Mouse (Mus musculus): ENCODE results near the gene Gm20388. TPM values are rescaled to one million over a fixed set of nuclear protein-coding genes. Genes with fewer than 3 reads are reported as not detected.
A peak's percentile ranks its signal among the peaks of the same experiment; 100 is the strongest.

Gm20388 gene
- polyA plus RNA-seq, 1 experiment from 2014 or later, result 5.5 TPM

DNA sequence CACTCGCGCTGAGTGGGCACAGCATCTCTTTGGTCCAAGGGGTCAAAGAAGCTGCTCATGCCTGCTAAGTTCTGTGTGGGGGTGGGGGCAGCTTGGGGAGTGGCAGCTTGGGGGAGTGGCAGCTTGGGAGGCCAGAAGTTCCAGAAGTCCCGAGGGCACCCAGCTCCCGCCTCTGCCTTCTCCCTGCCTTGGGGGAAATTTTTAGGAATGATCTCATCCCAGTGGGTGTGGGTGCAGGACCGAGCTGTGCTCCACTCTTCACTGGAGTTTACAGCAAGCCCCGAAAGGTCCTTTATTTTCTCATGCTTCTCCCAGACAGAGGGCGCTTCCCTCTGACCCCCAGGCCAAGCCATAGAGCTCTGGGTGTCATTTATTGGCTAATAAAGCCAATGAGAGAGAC is 2126.6 kb downstream of the Gm20388 start:
- no peaks in the 10 kb centered on the region for H3K9me3 ChIP-seq
- no peaks in the 10 kb centered on the region for H3K36me3 ChIP-seq (replicated peaks)
- peaks cover 14% of the 10 kb centered on the region; the same call in 1 of the 2 replicates for H3K4me1 ChIP-seq
- 79% methylated on average over 7 of the region's 7 CpGs for WGBS
- H3K4me3 ChIP-seq, result no peak overlapping the region
- H3K27me3 ChIP-seq (ENCODE audit: poor library complexity, severe bottlenecking), result no peaks in the 10 kb centered on the region
- H3K27ac ChIP-seq, result no peak overlapping the region
- DNase-seq (ENCODE audit: extremely low spot score, low spot score), result no peak

DNA sequence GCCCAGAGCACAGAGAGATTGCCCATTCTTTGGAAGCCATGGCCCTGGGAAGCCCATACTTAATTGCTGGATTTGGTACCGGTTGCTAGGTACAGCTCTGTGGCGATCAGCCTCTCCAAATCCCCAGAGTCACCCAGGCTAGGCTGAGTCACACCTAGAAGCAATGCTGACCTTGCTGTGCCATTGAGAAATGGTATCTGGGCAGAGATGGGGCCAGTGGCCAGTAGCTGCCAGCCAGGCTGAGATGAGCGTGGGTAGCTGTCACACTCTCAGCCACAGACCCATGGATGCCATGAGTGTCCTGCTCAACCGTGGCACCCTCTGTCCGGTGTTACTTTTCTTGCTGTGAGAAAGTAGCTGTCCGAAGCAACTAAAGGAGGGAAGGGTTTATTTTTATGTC is 2127.4 kb downstream of the Gm20388 start:
- Histone ChIP-seq H3K9me3 (no peaks in the 10 kb centered on the region), H3K27me3 (ENCODE audit: poor library complexity, severe bottlenecking) (no peaks in the 10 kb centered on the region), H3K4me1 (peaks cover 17% of the 10 kb centered on the region; the same call in 1 of the 2 replicates), H3K4me3 (no peak overlapping the region), H3K36me3 (replicated peaks) (no peaks in the 10 kb centered on the region), H3K27ac (no peak overlapping the region)
- DNase-seq (ENCODE audit: extremely low spot score, low spot score), result no peak
- WGBS, result 93% methylated on average over 6 of the region's 6 CpGs

DNA sequence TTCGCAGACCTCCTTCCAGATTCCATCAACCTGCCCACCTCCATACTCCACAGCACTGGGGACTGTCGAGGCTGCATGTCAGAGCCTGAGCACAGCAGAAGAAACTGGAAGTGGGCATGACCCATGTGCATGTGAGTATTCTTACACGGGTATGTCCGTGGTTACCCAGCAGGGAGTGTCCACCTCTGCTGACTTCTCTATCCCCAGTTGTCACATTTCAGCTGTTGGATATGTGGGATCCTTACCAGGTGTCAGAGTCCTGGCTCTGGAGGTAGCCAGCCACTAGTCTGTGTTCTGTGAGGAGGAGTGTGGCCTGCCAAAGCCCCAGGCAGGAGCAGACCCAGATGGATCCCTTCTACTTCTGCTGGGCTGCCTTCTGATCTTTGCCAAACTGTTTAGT is 2128.8 kb downstream of the Gm20388 start:
- WGBS, result 93% methylated on average over 4 of the region's 4 CpGs
- DNase-seq (ENCODE audit: extremely low spot score, low spot score), result no peak
- H3K36me3 ChIP-seq (replicated peaks), result no peaks in the 10 kb centered on the region

GRCm38 (mm10) chr8:122047206-122047870 is 2136.7 kb downstream of the Gm20388 start:
- Histone ChIP-seq H3K27ac (no peak overlapping the region), H3K4me3 (no peak overlapping the region), H3K9me3 (no peaks in the 10 kb centered on the region), H3K36me3 (replicated peaks) (no peaks in the 10 kb centered on the region), H3K27me3 (ENCODE audit: poor library complexity, severe bottlenecking) (no peaks in the 10 kb centered on the region), H3K4me1 (peaks cover 18% of the 10 kb centered on the region; the same call in 1 of the 2 replicates)
- no peak for DNase-seq (ENCODE audit: extremely low spot score, low spot score)
- WGBS, result 61% methylated on average over 15 of the region's 15 CpGs

More for the DNA sequence above, 2128.8 kb downstream of the Gm20388 start:
- Histone ChIP-seq H3K27ac (no peak overlapping the region), H3K4me3 (no peak overlapping the region), H3K27me3 (ENCODE audit: poor library complexity, severe bottlenecking) (no peaks in the 10 kb centered on the region), H3K4me1 (peaks cover 21% of the 10 kb centered on the region; the same call in 1 of the 2 replicates), H3K9me3 (no peaks in the 10 kb centered on the region)

DNA sequence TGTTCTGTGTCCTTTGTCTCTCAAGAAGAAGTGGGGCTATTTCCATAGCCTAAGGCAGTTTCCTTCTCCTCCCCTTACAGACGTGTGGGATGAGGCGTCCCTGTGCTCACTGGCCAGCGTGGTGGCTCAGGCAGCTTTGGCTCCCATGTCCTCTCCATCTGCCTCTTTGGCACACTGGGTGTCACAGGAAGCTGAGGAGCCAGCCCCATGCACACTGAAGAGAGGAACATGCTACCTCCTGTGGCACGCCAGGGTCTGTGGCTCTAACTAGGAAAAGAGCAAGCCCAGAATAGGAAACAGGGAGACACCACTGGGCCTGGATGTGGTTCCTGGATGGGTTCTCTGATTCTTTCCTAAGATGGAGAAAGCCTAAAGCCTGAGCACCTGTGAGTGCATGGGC is 2138.6 kb downstream of the Gm20388 start:
- WGBS, result 86% methylated on average over 4 of the region's 4 CpGs
- H3K36me3 ChIP-seq (replicated peaks), result no peaks in the 10 kb centered on the region
- no peaks in the 10 kb centered on the region for H3K27me3 ChIP-seq (ENCODE audit: poor library complexity, severe bottlenecking)
- H3K9me3 ChIP-seq, result no peaks in the 10 kb centered on the region
- DNase-seq (ENCODE audit: extremely low spot score, low spot score), result no peak
- H3K4me3 ChIP-seq, result no peak overlapping the region
- no peak overlapping the region for H3K27ac ChIP-seq
- peaks cover 12% of the 10 kb centered on the region; the same call in 1 of the 2 replicates for H3K4me1 ChIP-seq

DNA sequence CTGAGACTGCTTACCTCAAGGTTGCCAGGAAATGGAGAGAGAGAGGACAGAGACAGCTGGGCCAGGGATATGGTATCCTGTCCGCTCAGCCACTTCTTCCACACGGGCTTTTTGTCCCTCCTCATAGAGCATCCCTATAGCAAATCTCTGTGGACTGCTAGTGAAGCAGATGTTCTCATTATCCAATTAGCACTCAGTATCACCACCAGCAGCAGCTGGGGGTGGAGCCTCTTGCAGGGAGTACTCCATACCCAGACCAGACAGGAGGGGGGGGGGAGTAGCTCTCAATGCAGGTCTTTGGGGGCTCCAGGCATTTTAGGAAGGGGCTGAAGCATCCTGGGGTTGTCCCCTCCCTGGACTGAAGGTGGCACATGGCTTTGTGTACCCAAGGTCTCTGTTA is 2139.3 kb downstream of the Gm20388 start:
- Histone ChIP-seq H3K4me3 (no peak overlapping the region), H3K36me3 (replicated peaks) (no peaks in the 10 kb centered on the region), H3K9me3 (no peaks in the 10 kb centered on the region), H3K27me3 (ENCODE audit: poor library complexity, severe bottlenecking) (no peaks in the 10 kb centered on the region), H3K4me1 (peaks cover 19% of the 10 kb centered on the region), H3K27ac (no peak overlapping the region)
- WGBS, result 64% methylated on average over 2 of the region's 2 CpGs
- no peak for DNase-seq (ENCODE audit: extremely low spot score, low spot score)

GRCm38 (mm10) chr8:122050620-122051019 is 2140.0 kb downstream of the Gm20388 start:
- Histone ChIP-seq H3K4me1 (peaks cover 26% of the 10 kb centered on the region), H3K4me3 (no peak overlapping the region), H3K27ac (no peak overlapping the region), H3K27me3 (ENCODE audit: poor library complexity, severe bottlenecking) (no peaks in the 10 kb centered on the region; the same call in 1 of the 2 replicates), H3K36me3 (replicated peaks) (no peaks in the 10 kb centered on the region), H3K9me3 (no peaks in the 10 kb centered on the region)
- DNase-seq (ENCODE audit: extremely low spot score, low spot score), result no peak
- WGBS, result 92% methylated on average over 9 of the region's 9 CpGs

- 71% methylated on average over 10 of the region's 10 CpGs for WGBS
- no peak for DNase-seq (ENCODE audit: extremely low spot score, low spot score)
- no peaks in the 10 kb centered on the region; the same call in 1 of the 2 replicates for H3K27me3 ChIP-seq (ENCODE audit: poor library complexity, severe bottlenecking)
- H3K9me3 ChIP-seq, result no peaks in the 10 kb centered on the region
- no peaks in the 10 kb centered on the region for H3K36me3 ChIP-seq (replicated peaks)
- H3K4me3 ChIP-seq, result no peak overlapping the region
- H3K4me1 ChIP-seq, result peaks cover 37% of the 10 kb centered on the region
- peak overlapping the region; percentile 6 for H3K27ac ChIP-seq
Measured at GRCm38 (mm10) chr8:122055321-122055720, 2144.7 kb downstream of the Gm20388 start.

DNA sequence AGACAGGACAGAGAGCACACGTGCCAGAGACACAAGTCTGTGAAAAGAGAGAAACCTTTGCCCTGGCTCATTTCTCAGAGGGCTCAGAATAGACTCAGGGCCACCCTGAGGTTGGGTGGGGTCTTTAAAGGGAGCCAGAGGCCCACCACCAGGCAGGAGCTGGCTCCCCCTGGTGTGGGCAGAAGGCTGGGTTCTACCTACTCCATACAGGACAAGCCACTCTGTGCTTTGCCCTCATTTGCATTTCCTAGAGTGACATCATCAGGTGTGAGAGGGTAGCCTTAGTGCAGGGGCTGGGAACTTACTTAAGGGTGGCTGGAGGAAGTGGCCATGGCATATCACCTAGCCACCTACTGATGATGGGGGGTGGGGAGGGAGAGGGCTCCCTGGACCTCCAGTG is 2145.5 kb downstream of the Gm20388 start:
- Histone ChIP-seq H3K36me3 (replicated peaks) (no peaks in the 10 kb centered on the region), H3K9me3 (no peaks in the 10 kb centered on the region), H3K4me1 (peaks cover 44% of the 10 kb centered on the region), H3K27ac (0 out of 2 replicates have a peak overlapping the region, but pooled peaks have one; percentile 6), H3K4me3 (no peak overlapping the region), H3K27me3 (ENCODE audit: poor library complexity, severe bottlenecking) (no peaks in the 10 kb centered on the region; the same call in 1 of the 2 replicates)
- DNase-seq (ENCODE audit: extremely low spot score, low spot score), result no peak
- WGBS, result 50% methylated on average over 1 of the region's 1 CpGs

GRCm38 (mm10) chr8:122056882-122057281 is 2146.2 kb downstream of the Gm20388 start:
- Histone ChIP-seq H3K4me1 (peaks cover 46% of the 10 kb centered on the region), H3K27ac (0 out of 2 replicates have a peak overlapping the region, but pooled peaks have one; percentile 4), H3K27me3 (ENCODE audit: poor library complexity, severe bottlenecking) (no peaks in the 10 kb centered on the region; the same call in 1 of the 2 replicates), H3K36me3 (replicated peaks) (no peaks in the 10 kb centered on the region), H3K9me3 (no peaks in the 10 kb centered on the region), H3K4me3 (no peak overlapping the region)
- WGBS, result 87% methylated on average over 7 of the region's 7 CpGs
- DNase-seq (ENCODE audit: extremely low spot score, low spot score), result no peak

- no peak for DNase-seq (ENCODE audit: extremely low spot score, low spot score)
- H3K27me3 ChIP-seq (ENCODE audit: poor library complexity, severe bottlenecking), result no peaks in the 10 kb centered on the region; the same call in 1 of the 2 replicates
- WGBS, result 70% methylated on average over 9 of the region's 9 CpGs
Measured at GRCm38 (mm10) chr8:122058510-122058909, 2147.9 kb downstream of the Gm20388 start.

DNA sequence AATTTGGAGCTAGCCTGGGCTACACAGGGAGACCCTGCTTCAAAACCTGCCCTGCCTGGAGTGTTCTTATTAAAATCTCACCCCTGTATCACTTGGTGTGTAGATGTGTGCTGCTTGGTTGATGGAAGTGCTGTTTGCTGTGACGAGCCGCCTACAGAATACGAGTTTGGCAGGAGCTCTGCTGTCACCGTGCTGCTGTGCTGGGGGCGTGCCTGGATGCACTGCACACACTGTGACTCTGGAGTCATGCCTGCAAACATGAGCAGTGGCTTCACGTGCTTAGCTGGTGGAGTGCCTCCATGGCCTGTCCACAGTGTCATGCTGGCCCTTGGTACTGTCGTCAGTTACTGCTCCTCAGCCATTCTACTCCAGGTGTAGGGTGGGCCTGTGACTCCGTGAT is 2148.3 kb downstream of the Gm20388 start:
- Histone ChIP-seq H3K9me3 (no peaks in the 10 kb centered on the region), H3K27me3 (ENCODE audit: poor library complexity, severe bottlenecking) (no peaks in the 10 kb centered on the region; the same call in 1 of the 2 replicates), H3K4me3 (no peak overlapping the region), H3K27ac (no peak overlapping the region), H3K36me3 (replicated peaks) (no peaks in the 10 kb centered on the region), H3K4me1 (peaks cover 45% of the 10 kb centered on the region)
- 89% methylated on average over 8 of the region's 8 CpGs for WGBS
- DNase-seq (ENCODE audit: extremely low spot score, low spot score), result no peak

More at GRCm38 (mm10) chr8:122058510-122058909, 2147.9 kb downstream of the Gm20388 start:
- Histone ChIP-seq H3K9me3 (no peaks in the 10 kb centered on the region), H3K4me1 (peaks cover 46% of the 10 kb centered on the region), H3K27ac (no peak overlapping the region), H3K4me3 (no peak overlapping the region), H3K36me3 (replicated peaks) (no peaks in the 10 kb centered on the region)

DNA sequence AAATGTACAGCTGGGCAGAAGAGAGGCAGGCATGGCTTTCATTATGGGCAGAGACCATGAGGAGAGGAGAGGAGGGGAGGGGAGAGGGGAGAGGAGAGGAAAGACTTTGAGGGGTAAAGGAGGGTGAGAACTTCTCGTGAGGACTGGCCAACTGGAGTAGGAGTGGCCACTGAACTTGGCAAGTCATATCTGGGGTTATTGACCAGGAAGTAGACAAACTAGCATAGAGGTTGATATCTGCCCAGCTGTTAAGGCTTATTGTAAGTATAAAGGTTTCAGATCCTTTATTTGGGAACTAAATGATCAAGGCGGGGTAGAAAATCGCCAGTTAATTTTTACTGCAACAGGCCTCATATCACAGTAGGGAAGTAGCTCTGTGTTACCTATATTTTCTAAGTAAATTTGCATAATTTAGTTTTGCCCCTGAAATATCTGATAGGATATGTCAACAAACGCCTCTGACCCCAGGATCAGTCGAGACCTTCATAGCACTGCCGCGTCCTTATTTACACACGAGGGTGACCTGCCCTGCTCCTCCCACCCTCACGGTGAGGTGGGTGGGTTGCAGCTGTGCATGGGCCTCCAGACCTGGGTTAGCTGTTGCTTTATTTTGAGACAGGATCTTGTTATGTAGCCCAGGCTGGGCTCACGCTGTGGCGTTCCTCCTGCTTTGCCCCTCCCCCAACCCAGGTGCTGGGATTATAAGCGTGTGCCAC is 2152.0 kb downstream of the Gm20388 start:
- no peak overlapping the region for H3K4me3 ChIP-seq
- peaks cover 33% of the 10 kb centered on the region for H3K4me1 ChIP-seq
- no peak for DNase-seq (ENCODE audit: extremely low spot score, low spot score)
- H3K36me3 ChIP-seq (replicated peaks), result no peaks in the 10 kb centered on the region
- no peaks in the 10 kb centered on the region for H3K27me3 ChIP-seq (ENCODE audit: poor library complexity, severe bottlenecking)
- no peak overlapping the region for H3K27ac ChIP-seq
- H3K9me3 ChIP-seq, result no peaks in the 10 kb centered on the region
- 84% methylated on average over 12 of the region's 12 CpGs for WGBS
